Mouse (Mus musculus) intestine, postnatal 0 days (tissue): ENCODE measurements around the gene Map7d3. TPM values are rescaled to one million over a fixed set of nuclear protein-coding genes. Genes with fewer than 3 reads are reported as not detected.
A peak's percentile ranks its signal among the peaks of the same experiment; 100 is the strongest.

Experiments used
- ATAC-seq: fragments of 200-750 bp; cut with Nextera tagmentation; 2 replicates; pipeline ENCODE4 v1.8.0; 2017; ENCODE audit warnings: mild to moderate bottlenecking, moderate TSS enrichment, moderate library complexity
- H3K27ac ChIP-seq: fragments of 300-500 bp; sonication (generic); 2 replicates; pipeline ENCODE4 v1.5.1; 2014; ENCODE audit warnings: mild to moderate bottlenecking, low read depth, low read length, moderate library complexity
- H3K27me3 ChIP-seq: fragments of 300-500 bp; sonication (generic); replicated peaks from 2 replicates; pipeline ENCODE4 v1.6.1; 2014; ENCODE audit warnings: low read length, mixed read lengths; ENCODE audit not compliant: control insufficient read depth, insufficient read depth
- H3K36me3 ChIP-seq: fragments of 300-500 bp; sonication (generic); 2 replicates; pipeline ENCODE4 v1.6.1; 2014; ENCODE audit warnings: mild to moderate bottlenecking, moderate library complexity; ENCODE audit not compliant: control insufficient read depth, insufficient read depth
- H3K4me1 ChIP-seq: fragments of 300-500 bp; sonication (generic); replicated peaks from 2 replicates; pipeline ENCODE4 v1.6.1; 2014; ENCODE audit warnings: antibody characterized with exemption, low read length, mixed read lengths; ENCODE audit not compliant: control insufficient read depth, insufficient read depth
- H3K4me2 ChIP-seq: fragments of 300-500 bp; sonication (generic); replicated peaks from 2 replicates; pipeline ENCODE4 v1.6.1; 2014; ENCODE audit warnings: low read depth, mild to moderate bottlenecking, moderate library complexity
- H3K4me3 ChIP-seq: fragments of 300-500 bp; sonication (generic); 2 replicates; pipeline ENCODE4 v1.5.1; 2014; ENCODE audit warnings: low read depth, low read length
- H3K9ac ChIP-seq: fragments of 300-500 bp; sonication (generic); 2 replicates; pipeline ENCODE4 v1.6.1; 2014; ENCODE audit warnings: mild to moderate bottlenecking, low read depth, low read length
- H3K9me3 ChIP-seq: fragments of 300-500 bp; sonication (generic); 2 replicates; pipeline ENCODE4 v1.6.1; 2016; ENCODE audit warnings: mixed run types; ENCODE audit not compliant: control insufficient read depth
- CTCF ChIP-seq: sonication (generic); IDR thresholded peaks from 2 replicates; pipeline ENCODE4 v1.5.1; 2016; ENCODE audit warnings: low read depth, mild to moderate bottlenecking, control low read depth, antibody characterized with exemption, moderate library complexity
- WGBS: fragments of 180-500 bp; shearing (Covaris S2); extraction: QIAGEN DNeasy Blood & Tissue Kit; methylation state at CpG from one replicate; pipeline ENCODE4 v1.1.7; 2014; 5-methylcytosine and 5-hydroxymethylcytosine counted together
- polyA plus RNA-seq: library from polyadenylated mRNA; unstranded; fragments of >200 nt; fragmentation: Nextera tagmentation; extraction: Ambion mirVana; gene quantifications from 2 replicates; pipeline ENCODE4 v1.2.1, GENCODE M21; 2015

The Map7d3 gene
- polyA plus RNA-seq, result 1.2 and 1.4 TPM in 2 replicates

- peak within 1 kb of the TSS; percentile 38 for H3K4me3 ChIP-seq
- 19% methylated on average over 35 of the region's 35 CpGs for WGBS
- H3K9me3 ChIP-seq, result no peaks in the 10 kb centered on the region
- no peaks in the 10 kb centered on the region for H3K4me1 ChIP-seq
- no peaks in the 10 kb centered on the region for H3K27me3 ChIP-seq
- no peak for ATAC-seq
- no peak within 1 kb of the TSS for H3K27ac ChIP-seq
- TF ChIP-seq CTCF, result no peak
- H3K9ac ChIP-seq, result 0 out of 2 replicates have a peak within 1 kb of the TSS, but pooled peaks have one; percentile 26
- peak within 1 kb of the TSS; percentile 64 for H3K4me2 ChIP-seq
- no peaks in the 10 kb centered on the region for H3K36me3 ChIP-seq
These were observed at the start of gene Map7d3 for GRCm38 (mm10) chrX:56821765-56822603. Gene Map7d3, minus strand, starts transcription at chrX:56822326.

GRCm38 (mm10) chrX:56869863-56870262, 47.7 kb upstream of the Map7d3 start, which contains the start of gene Adgrg4:
Gene Adgrg4, plus strand, starts transcription at chrX:56870163.
- Histone ChIP-seq H3K4me1 (no peaks in the 10 kb centered on the region), H3K4me3 (no peak within 1 kb of the TSS), H3K36me3 (no peaks in the 10 kb centered on the region), H3K9me3 (no peaks in the 10 kb centered on the region), H3K27me3 (no peaks in the 10 kb centered on the region), H3K4me2 (no peak within 1 kb of the TSS), H3K9ac (no peak within 1 kb of the TSS), H3K27ac (no peak within 1 kb of the TSS)
- ATAC-seq, result no peak
- no peak for TF ChIP-seq CTCF
- WGBS, result 84% methylated on average over 2 of the region's 2 CpGs

- no peaks in the 10 kb centered on the region for H3K9me3 ChIP-seq
- 58% methylated on average over 5 of the region's 5 CpGs for WGBS
- no peak for ATAC-seq
- H3K27ac ChIP-seq, result no peak overlapping the region
- no peak overlapping the region for H3K4me2 ChIP-seq
- no peak overlapping the region for H3K9ac ChIP-seq
- no peak overlapping the region for H3K4me3 ChIP-seq
- peak; percentile 42; the same call in 1 of the 2 replicates for TF ChIP-seq CTCF
- no peaks in the 10 kb centered on the region for H3K36me3 ChIP-seq
- H3K4me1 ChIP-seq, result no peaks in the 10 kb centered on the region
- no peaks in the 10 kb centered on the region for H3K27me3 ChIP-seq
These were observed 19.1 kb upstream of the Map7d3 start for GRCm38 (mm10) chrX:56841255-56841654.

GRCm38 (mm10) chrX:56839369-56839768, 17.2 kb upstream of the Map7d3 start:
- Histone ChIP-seq H3K4me3 (no peak overlapping the region), H3K9ac (no peak overlapping the region), H3K27me3 (no peaks in the 10 kb centered on the region), H3K4me2 (no peak overlapping the region), H3K36me3 (no peaks in the 10 kb centered on the region), H3K4me1 (no peaks in the 10 kb centered on the region), H3K9me3 (no peaks in the 10 kb centered on the region), H3K27ac (no peak overlapping the region)
- TF ChIP-seq CTCF, result peak; percentile 73
- ATAC-seq, result no peak

- TF ChIP-seq CTCF, result no peak
- H3K4me2 ChIP-seq, result no peak overlapping the region
- no peak overlapping the region for H3K27ac ChIP-seq
- H3K9ac ChIP-seq, result no peak overlapping the region
- H3K36me3 ChIP-seq, result no peaks in the 10 kb centered on the region
- no peaks in the 10 kb centered on the region for H3K4me1 ChIP-seq
- H3K4me3 ChIP-seq, result no peak overlapping the region
- no peak for ATAC-seq
- H3K9me3 ChIP-seq, result no peaks in the 10 kb centered on the region
- no peaks in the 10 kb centered on the region for H3K27me3 ChIP-seq
- WGBS, result 87% methylated on average over 6 of the region's 6 CpGs
These were observed 13.7 kb upstream of the Map7d3 start for GRCm38 (mm10) chrX:56835842-56836241.

- WGBS, result 73% methylated on average over 6 of the region's 6 CpGs
- H3K4me2 ChIP-seq, result no peak overlapping the region
- ATAC-seq, result no peak
These were observed 5.4 kb upstream of the Map7d3 start for GRCm38 (mm10) chrX:56827492-56827891.

More at GRCm38 (mm10) chrX:56827492-56827891, 5.4 kb upstream of the Map7d3 start:
- Histone ChIP-seq H3K9me3 (no peaks in the 10 kb centered on the region), H3K4me3 (no peak overlapping the region), H3K4me1 (no peaks in the 10 kb centered on the region), H3K36me3 (no peaks in the 10 kb centered on the region), H3K27ac (no peak overlapping the region), H3K27me3 (no peaks in the 10 kb centered on the region), H3K9ac (no peak overlapping the region)
- TF ChIP-seq CTCF, result no peak
